Mouse (Mus musculus) forebrain, embryonic 14.5 days (tissue): ENCODE data around the gene Col15a1. TPM values are rescaled to one million over a fixed set of nuclear protein-coding genes. Genes with fewer than 3 reads are reported as not detected.

ENCODE experiments used
- ATAC-seq: fragments of 200-750 bp; cut with Nextera tagmentation; 2 replicates; pipeline ENCODE4 v1.8.0; 2017; ENCODE audit warnings: mild to moderate bottlenecking, moderate library complexity
- DNase-seq: peaks from one replicate; pipeline ENCODE4 v3.0.0-alpha.2; 2015; ENCODE audit warnings: low spot score
- H3K27ac ChIP-seq: fragments of 300-500 bp; sonication (generic); 2 replicates; pipeline ENCODE4 v1.5.1; 2014; ENCODE audit warnings: low read depth, mild to moderate bottlenecking, control low read depth, low read length, moderate library complexity
- H3K27me3 ChIP-seq: fragments of 300-500 bp; sonication (generic); replicated peaks from 2 replicates; pipeline ENCODE4 v1.6.1; 2014; ENCODE audit warnings: low read length, control low read depth, mixed read lengths; ENCODE audit not compliant: control insufficient read depth, insufficient read depth
- H3K36me3 ChIP-seq: fragments of 300-500 bp; sonication (generic); 2 replicates; pipeline ENCODE4 v1.6.1; 2014; ENCODE audit warnings: low read length, control low read depth; ENCODE audit not compliant: control insufficient read depth, insufficient read depth
- H3K4me1 ChIP-seq: fragments of 300-500 bp; sonication (generic); 2 replicates; pipeline ENCODE4 v1.6.1; 2014; ENCODE audit warnings: antibody characterized with exemption, low read length, control low read depth; ENCODE audit not compliant: control insufficient read depth, insufficient read depth
- H3K4me2 ChIP-seq: fragments of 300-500 bp; sonication (generic); 2 replicates; pipeline ENCODE4 v1.6.1; 2014; ENCODE audit warnings: mild to moderate bottlenecking, control low read depth, low read length
- H3K4me3 ChIP-seq: fragments of 300-500 bp; sonication (generic); 2 replicates; pipeline ENCODE4 v1.5.1; 2014; ENCODE audit warnings: low read depth, low read length, control low read depth
- H3K9ac ChIP-seq: fragments of 300-500 bp; sonication (generic); 2 replicates; pipeline ENCODE4 v1.6.1; 2014; ENCODE audit warnings: mild to moderate bottlenecking, low read length, control low read depth, moderate library complexity
- H3K9me3 ChIP-seq: fragments of 300-500 bp; sonication (generic); replicated peaks from 2 replicates; pipeline ENCODE4 v1.6.1; 2016; ENCODE audit warnings: low read length, control low read depth, mixed read lengths; ENCODE audit not compliant: control insufficient read depth
- WGBS: fragments of 180-500 bp; shearing (Covaris S2); extraction: QIAGEN DNeasy Blood & Tissue Kit; methylation state at CpG from one replicate; pipeline ENCODE4 v1.1.7; 2014; 5-methylcytosine and 5-hydroxymethylcytosine counted together
- polyA plus RNA-seq: library from polyadenylated mRNA; unstranded; fragments of >200 nt; fragmentation: Nextera tagmentation; extraction: Ambion mirVana; gene quantifications from 2 replicates; pipeline ENCODE4 v1.2.1, GENCODE M21; 2014

Gene Col15a1
- polyA plus RNA-seq, 1 experiment from 2014 or later: 1.9 TPM

DNA sequence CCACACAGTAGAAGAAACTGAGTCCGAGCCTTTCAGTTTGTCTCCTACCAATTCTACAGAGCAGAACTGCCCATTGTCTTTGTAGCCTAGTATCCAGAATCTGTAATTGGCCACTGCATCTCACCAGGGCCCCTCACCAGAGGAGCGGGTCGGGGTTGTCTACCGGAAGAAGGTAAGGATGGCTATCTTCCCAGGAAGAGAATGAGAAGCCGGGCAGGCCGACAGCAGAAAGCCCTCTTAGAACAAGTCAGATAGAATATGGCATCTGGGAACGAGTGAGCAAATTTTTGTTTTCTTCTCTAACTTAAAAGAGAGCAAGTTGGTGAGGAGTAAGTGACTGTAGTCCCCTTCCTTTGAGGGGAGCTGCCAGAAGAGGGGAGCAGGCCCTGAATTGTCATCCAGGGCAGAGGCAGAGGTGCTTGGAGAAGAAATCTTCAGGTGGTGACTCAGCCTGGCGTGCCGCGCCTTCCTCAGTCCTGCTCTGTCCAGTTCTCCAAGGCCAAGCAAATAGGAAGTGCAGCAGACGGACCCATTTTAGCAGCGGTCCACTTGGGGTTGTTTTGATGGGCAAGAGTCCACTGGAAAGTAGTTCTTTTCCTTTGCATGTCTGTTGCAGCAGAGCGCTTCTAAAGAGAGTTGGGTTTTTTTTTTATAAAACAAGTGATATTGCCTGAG, 122.6 kb downstream of the Col15a1 start:
- H3K36me3 ChIP-seq: no peaks in the 10 kb centered on the region
- H3K27me3 ChIP-seq: no peaks in the 10 kb centered on the region
- H3K4me1 ChIP-seq: no peaks in the 10 kb centered on the region
- ATAC-seq (no peak), DNase-seq (no peak)
- no peak overlapping the region for H3K27ac ChIP-seq
- 94% methylated on average over 13 of the region's 13 CpGs for WGBS
- H3K4me2 ChIP-seq: no peak overlapping the region
- no peak overlapping the region for H3K4me3 ChIP-seq
- H3K9me3 ChIP-seq: no peaks in the 10 kb centered on the region
- H3K9ac ChIP-seq: no peak overlapping the region

DNA sequence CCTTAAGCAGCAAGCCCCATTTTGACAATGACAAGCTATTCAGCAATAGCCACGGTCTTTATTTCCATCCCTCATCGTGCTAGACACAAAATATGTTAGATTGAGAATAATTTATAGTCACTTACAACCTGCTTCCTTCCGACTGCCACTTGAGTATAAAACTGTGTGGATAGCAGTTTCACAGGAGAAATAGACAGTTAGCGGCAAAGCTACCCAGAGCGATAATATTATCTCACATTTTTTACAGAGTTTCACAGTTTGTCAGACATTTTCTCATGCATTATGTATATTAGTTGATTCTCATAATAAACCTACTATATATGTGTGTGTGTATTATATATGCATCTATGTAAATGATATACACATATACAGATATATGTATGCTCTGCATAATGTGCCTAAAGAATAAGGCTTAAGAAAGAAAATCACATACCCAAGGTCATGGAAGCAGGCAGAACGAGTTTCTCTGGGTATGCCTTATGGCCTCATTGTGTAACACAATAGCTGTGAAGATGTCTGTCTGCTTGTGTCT, 124.9 kb downstream of the Col15a1 start:
- no peak overlapping the region for H3K4me2 ChIP-seq
- WGBS: 76% methylated on average over 6 of the region's 6 CpGs
- no peaks in the 10 kb centered on the region for H3K27me3 ChIP-seq
- no peak overlapping the region for H3K9ac ChIP-seq
- no peaks in the 10 kb centered on the region for H3K4me1 ChIP-seq
- no peak for DNase-seq
- no peak overlapping the region for H3K4me3 ChIP-seq
- H3K36me3 ChIP-seq: no peaks in the 10 kb centered on the region
- H3K9me3 ChIP-seq: no peaks in the 10 kb centered on the region
- ATAC-seq: no peak; the same call in 1 of the 2 replicates
- no peak overlapping the region for H3K27ac ChIP-seq

- DNase-seq (no peak), ATAC-seq (no peak)
- Histone ChIP-seq H3K36me3 (no peaks in the 10 kb centered on the region), H3K9ac (no peak overlapping the region), H3K9me3 (no peaks in the 10 kb centered on the region), H3K4me1 (no peaks in the 10 kb centered on the region), H3K4me2 (no peak overlapping the region), H3K4me3 (no peak overlapping the region), H3K27me3 (no peaks in the 10 kb centered on the region), H3K27ac (no peak overlapping the region)
- 93% methylated on average over 3 of the region's 3 CpGs for WGBS
Measured at GRCm38 (mm10) chr4:47333541-47333940, 125.6 kb downstream of the Col15a1 start.

- WGBS: 85% methylated on average over 3 of the region's 3 CpGs
- Histone ChIP-seq H3K27me3 (no peaks in the 10 kb centered on the region), H3K9ac (no peak overlapping the region), H3K4me3 (no peak overlapping the region), H3K4me1 (peaks cover 12% of the 10 kb centered on the region; the same call in 1 of the 2 replicates), H3K27ac (no peak overlapping the region), H3K9me3 (no peaks in the 10 kb centered on the region), H3K4me2 (no peak overlapping the region), H3K36me3 (no peaks in the 10 kb centered on the region)
- DNase-seq (no peak), ATAC-seq (no peak)
Measured at GRCm38 (mm10) chr4:47336941-47337600, 129.1 kb downstream of the Col15a1 start.

DNA sequence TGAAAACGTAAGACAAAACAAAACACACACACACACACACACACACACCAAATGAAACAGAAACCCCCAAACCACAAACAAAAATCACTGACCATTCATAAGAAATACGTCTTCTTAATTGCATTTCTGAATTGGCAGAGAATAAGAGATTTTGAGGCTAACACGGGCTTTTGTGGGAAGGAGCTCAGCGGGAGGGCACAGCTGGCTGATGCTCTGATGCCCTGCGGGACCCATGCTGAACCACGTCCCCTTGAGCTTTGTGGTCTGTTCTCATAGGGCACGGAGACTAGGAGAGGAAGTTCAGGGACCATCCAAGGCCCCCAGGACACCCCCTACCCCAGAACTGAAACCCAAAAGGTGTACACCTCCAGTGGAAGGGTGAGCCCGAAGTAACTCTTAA, 134.7 kb downstream of the Col15a1 start:
- WGBS: 22% methylated on average over 8 of the region's 8 CpGs
- no peak for ATAC-seq

DNA sequence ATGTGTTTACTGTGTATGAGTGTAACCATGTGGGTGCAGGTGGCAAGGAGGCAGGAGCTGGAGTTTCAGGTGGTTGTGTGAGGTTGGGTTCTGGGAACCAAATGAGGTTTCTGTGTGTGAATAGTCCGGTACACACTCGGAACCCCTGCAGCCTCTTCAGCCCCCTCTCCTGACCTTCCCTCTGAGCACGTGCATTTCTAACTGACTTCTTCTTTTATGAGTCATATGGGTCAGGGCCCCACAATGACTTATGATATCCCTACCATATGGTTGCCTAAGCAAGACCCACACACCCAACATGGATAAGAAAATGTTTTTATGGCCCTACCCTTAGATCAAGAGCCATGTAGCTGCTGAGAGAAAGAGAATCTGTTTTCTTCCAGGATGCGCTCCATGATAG, 139.1 kb downstream of the Col15a1 start:
- DNase-seq: no peak
- Histone ChIP-seq H3K4me1 (peaks cover 2% of the 10 kb centered on the region; the same call in 1 of the 2 replicates), H3K4me2 (no peak overlapping the region), H3K9ac (no peak overlapping the region), H3K27me3 (no peaks in the 10 kb centered on the region), H3K4me3 (no peak overlapping the region), H3K9me3 (no peaks in the 10 kb centered on the region), H3K36me3 (no peaks in the 10 kb centered on the region), H3K27ac (no peak overlapping the region)
- WGBS: 86% methylated on average over 4 of the region's 4 CpGs
- no peak for ATAC-seq

More for the DNA sequence above, 134.7 kb downstream of the Col15a1 start:
- no peak overlapping the region for H3K27ac ChIP-seq
- no peak for DNase-seq
- peaks cover 12% of the 10 kb centered on the region; the same call in 1 of the 2 replicates for H3K4me1 ChIP-seq
- no peak overlapping the region for H3K4me3 ChIP-seq
- H3K27me3 ChIP-seq: no peaks in the 10 kb centered on the region
- no peaks in the 10 kb centered on the region for H3K36me3 ChIP-seq
- no peak overlapping the region for H3K9ac ChIP-seq
- H3K9me3 ChIP-seq: no peaks in the 10 kb centered on the region
- H3K4me2 ChIP-seq: no peak overlapping the region

DNA sequence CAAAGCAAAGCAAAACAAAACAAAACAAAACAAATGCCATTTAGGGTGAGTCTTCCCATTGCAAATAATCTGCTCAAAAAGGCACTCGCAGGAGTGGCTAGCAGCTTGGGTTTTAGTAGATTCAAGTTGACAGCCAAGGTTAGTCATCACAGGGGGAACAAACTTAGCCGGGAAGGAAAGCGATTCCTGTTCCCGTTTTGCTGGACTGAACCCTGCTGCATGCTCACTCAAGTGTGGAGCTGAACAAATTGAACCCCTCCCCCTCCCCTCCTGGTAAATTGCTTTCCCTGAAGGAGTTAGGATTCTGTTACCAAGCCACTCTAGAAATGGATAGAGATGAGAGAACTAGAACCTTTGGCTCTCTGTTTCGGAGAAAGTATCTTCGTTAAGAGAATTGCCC, 141.8 kb downstream of the Col15a1 start:
- 33% methylated on average over 6 of the region's 6 CpGs for WGBS
- ATAC-seq (no peak), DNase-seq (no peak)
- H3K27ac ChIP-seq: no peak overlapping the region
- no peak overlapping the region for H3K9ac ChIP-seq
- no peak overlapping the region for H3K4me3 ChIP-seq
- H3K9me3 ChIP-seq: no peaks in the 10 kb centered on the region
- H3K4me2 ChIP-seq: no peak overlapping the region
- H3K4me1 ChIP-seq: peaks cover 9% of the 10 kb centered on the region
- H3K36me3 ChIP-seq: no peaks in the 10 kb centered on the region
- H3K27me3 ChIP-seq: no peaks in the 10 kb centered on the region

- H3K4me2 ChIP-seq: peak overlapping the region; percentile 93
- H3K9me3 ChIP-seq: no peaks in the 10 kb centered on the region
- H3K36me3 ChIP-seq: no peaks in the 10 kb centered on the region
- WGBS: 20% methylated on average over 9 of the region's 9 CpGs
- no peaks in the 10 kb centered on the region for H3K27me3 ChIP-seq
- DNase-seq (peak; percentile 73), ATAC-seq (no peak)
- H3K4me3 ChIP-seq: peak overlapping the region; percentile 92; the same call in 1 of the 2 replicates
- no peak overlapping the region; the same call in 1 of the 2 replicates for H3K9ac ChIP-seq
- H3K27ac ChIP-seq: no peak overlapping the region
- peaks cover 14% of the 10 kb centered on the region for H3K4me1 ChIP-seq
Measured at GRCm38 (mm10) chr4:47351386-47352049, 143.6 kb downstream of the Col15a1 start.
